Mouse (Mus musculus) heart, embryonic 15.5 days (tissue): ENCODE measurements around the gene Mex3d. TPM values are rescaled to one million over a fixed set of nuclear protein-coding genes. Genes with fewer than 3 reads are reported as not detected.

ENCODE experiments used
- ATAC-seq: fragments of 200-750 bp; cut with Nextera tagmentation; replicated peaks from 2 replicates; pipeline ENCODE4 v1.8.0; 2017; ENCODE audit warnings: low read depth, moderate TSS enrichment; ENCODE audit not compliant: insufficient number of reproducible peaks, insufficient read depth, low FRiP score
- H3K27ac ChIP-seq: fragments of 300-500 bp; sonication (generic); 2 replicates; pipeline ENCODE4 v1.5.1; 2015; ENCODE audit warnings: mild to moderate bottlenecking, inconsistent platforms
- H3K27me3 ChIP-seq: fragments of 300-500 bp; sonication (generic); 2 replicates; pipeline ENCODE4 v1.6.1; 2015; ENCODE audit warnings: inconsistent platforms
- H3K36me3 ChIP-seq: fragments of 300-500 bp; sonication (generic); 2 replicates; pipeline ENCODE4 v1.6.1; 2015; ENCODE audit warnings: mild to moderate bottlenecking, inconsistent platforms
- H3K4me1 ChIP-seq: fragments of 300-500 bp; sonication (generic); replicated peaks from 2 replicates; pipeline ENCODE4 v1.6.1; 2015; ENCODE audit warnings: inconsistent platforms
- H3K4me2 ChIP-seq: fragments of 300-500 bp; sonication (generic); 2 replicates; pipeline ENCODE4 v1.6.1; 2015; ENCODE audit warnings: inconsistent platforms, mild to moderate bottlenecking, moderate library complexity
- H3K4me3 ChIP-seq: fragments of 300-500 bp; sonication (generic); 2 replicates; pipeline ENCODE4 v1.5.1; 2015; ENCODE audit warnings: mild to moderate bottlenecking, inconsistent platforms
- H3K9ac ChIP-seq: fragments of 300-500 bp; sonication (generic); 2 replicates; pipeline ENCODE4 v1.6.1; 2015; ENCODE audit warnings: mild to moderate bottlenecking, inconsistent platforms
- H3K9me3 ChIP-seq: fragments of 300-500 bp; sonication (generic); replicated peaks from 2 replicates; pipeline ENCODE4 v1.6.1; 2016; ENCODE audit warnings: inconsistent platforms
- WGBS: fragments of 180-500 bp; shearing (Covaris S2); methylation state at CpG from one replicate; pipeline ENCODE4 v1.1.7; 2015; ENCODE audit warnings: mixed read lengths; 5-methylcytosine and 5-hydroxymethylcytosine counted together
- microRNA-seq: library from miRNA; unstranded; fragments of <30 nt; microRNA quantifications from one replicate; pipeline ENCODE4, GENCODE M21; 2016
- polyA plus RNA-seq: library from polyadenylated mRNA; unstranded; fragments of >200 nt; fragmentation: Nextera tagmentation; extraction: Ambion mirVana; gene quantifications from 2 replicates; pipeline ENCODE4 v1.2.1, GENCODE M21; 2015

Mex3d gene
- polyA plus RNA-seq, 1 experiment from 2014 or later, result 5.2 TPM

GRCm38 (mm10) chr10:80341026-80341425, 46.4 kb downstream of the Mex3d start:
- Histone ChIP-seq H3K27me3 (peaks cover 62% of the 10 kb centered on the region), H3K9me3 (no peaks in the 10 kb centered on the region), H3K4me3 (no peak overlapping the region), H3K27ac (no peak overlapping the region), H3K4me2 (no peak overlapping the region), H3K36me3 (no peaks in the 10 kb centered on the region), H3K4me1 (peaks cover 43% of the 10 kb centered on the region), H3K9ac (no peak overlapping the region)
- WGBS, result 32% methylated on average over 21 of the region's 21 CpGs
- no peak for ATAC-seq

- Histone ChIP-seq H3K27me3 (peaks cover 59% of the 10 kb centered on the region), H3K9me3 (no peaks in the 10 kb centered on the region), H3K27ac (no peak overlapping the region), H3K4me1 (peaks cover 41% of the 10 kb centered on the region), H3K4me2 (no peak overlapping the region), H3K9ac (no peak overlapping the region), H3K36me3 (no peaks in the 10 kb centered on the region), H3K4me3 (no peak overlapping the region)
- no peak for ATAC-seq
- 20% methylated on average over 19 of the region's 19 CpGs for WGBS
Measured at GRCm38 (mm10) chr10:80339941-80340750, 47.3 kb downstream of the Mex3d start.

DNA sequence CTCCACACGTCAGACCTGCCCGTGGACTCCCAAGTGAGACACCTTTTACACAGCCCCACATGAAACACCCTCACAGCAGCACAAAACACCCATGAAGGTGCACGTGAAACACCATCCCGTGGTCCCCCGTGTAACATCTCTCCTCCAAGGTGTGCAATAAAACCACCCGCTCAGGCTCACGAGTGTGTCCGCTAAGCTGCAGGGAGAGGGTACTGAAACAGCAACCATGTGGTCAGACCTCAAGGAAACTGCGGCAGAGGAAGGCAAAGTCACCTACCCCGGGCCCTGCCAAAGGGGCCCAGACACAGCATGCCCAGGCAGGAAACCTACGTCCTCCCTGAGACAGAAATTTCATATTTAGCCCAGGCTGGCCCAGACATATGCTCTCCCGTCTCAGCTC, 51.2 kb downstream of the Mex3d start:
- Histone ChIP-seq H3K4me2 (no peak overlapping the region), H3K27ac (no peak overlapping the region), H3K36me3 (no peaks in the 10 kb centered on the region), H3K4me3 (no peak overlapping the region), H3K4me1 (0 out of 2 replicates have a peak, but pooled peaks cover 5% of the 10 kb centered on the region), H3K9me3 (no peaks in the 10 kb centered on the region), H3K9ac (no peak overlapping the region), H3K27me3 (peaks cover 48% of the 10 kb centered on the region)
- no peak for ATAC-seq
- WGBS, result 81% methylated on average over 12 of the region's 12 CpGs

DNA sequence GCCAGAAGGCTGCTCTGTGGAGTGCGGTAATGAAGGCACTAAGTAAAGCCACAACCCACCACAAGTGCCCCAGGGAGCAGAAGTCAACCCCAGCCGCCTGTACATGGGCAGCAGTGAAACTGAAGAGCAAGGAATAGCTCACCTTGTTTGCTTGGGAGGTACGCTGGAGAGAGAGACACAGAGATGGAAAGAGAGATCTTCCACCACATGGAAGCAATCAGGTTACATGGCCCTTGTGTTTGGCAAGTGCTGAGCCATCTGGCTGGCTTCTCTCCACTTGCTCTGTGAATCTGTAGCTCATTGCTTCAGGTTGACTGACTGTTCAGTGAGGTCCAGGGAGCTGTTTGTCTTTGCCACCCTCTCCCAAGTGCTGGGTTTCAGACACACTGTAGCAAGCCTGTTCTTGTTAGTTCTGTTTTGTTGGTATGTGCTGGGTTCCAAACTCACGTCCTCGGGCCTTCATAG, 54.9 kb downstream of the Mex3d start:
- 82% methylated on average over 5 of the region's 5 CpGs for WGBS
- H3K4me3 ChIP-seq, result no peak overlapping the region

GRCm38 (mm10) chr10:80331636-80332524, 55.6 kb downstream of the Mex3d start:
- H3K4me3 ChIP-seq, result no peak overlapping the region
- H3K4me1 ChIP-seq, result peaks cover 21% of the 10 kb centered on the region
- no peak overlapping the region for H3K27ac ChIP-seq
- peaks cover 46% of the 10 kb centered on the region for H3K27me3 ChIP-seq
- no peaks in the 10 kb centered on the region for H3K9me3 ChIP-seq
- no peaks in the 10 kb centered on the region for H3K36me3 ChIP-seq
- WGBS, result 55% methylated on average over 10 of the region's 10 CpGs
- H3K4me2 ChIP-seq, result no peak overlapping the region
- no peak for ATAC-seq
- H3K9ac ChIP-seq, result no peak overlapping the region

More for the DNA sequence above, 54.9 kb downstream of the Mex3d start:
- ATAC-seq, result no peak
- no peak overlapping the region for H3K9ac ChIP-seq
- H3K4me1 ChIP-seq, result peaks cover 21% of the 10 kb centered on the region
- no peaks in the 10 kb centered on the region for H3K36me3 ChIP-seq
- H3K27me3 ChIP-seq, result peaks cover 45% of the 10 kb centered on the region
- H3K27ac ChIP-seq, result no peak overlapping the region
- H3K4me2 ChIP-seq, result no peak overlapping the region
- H3K9me3 ChIP-seq, result no peaks in the 10 kb centered on the region

DNA sequence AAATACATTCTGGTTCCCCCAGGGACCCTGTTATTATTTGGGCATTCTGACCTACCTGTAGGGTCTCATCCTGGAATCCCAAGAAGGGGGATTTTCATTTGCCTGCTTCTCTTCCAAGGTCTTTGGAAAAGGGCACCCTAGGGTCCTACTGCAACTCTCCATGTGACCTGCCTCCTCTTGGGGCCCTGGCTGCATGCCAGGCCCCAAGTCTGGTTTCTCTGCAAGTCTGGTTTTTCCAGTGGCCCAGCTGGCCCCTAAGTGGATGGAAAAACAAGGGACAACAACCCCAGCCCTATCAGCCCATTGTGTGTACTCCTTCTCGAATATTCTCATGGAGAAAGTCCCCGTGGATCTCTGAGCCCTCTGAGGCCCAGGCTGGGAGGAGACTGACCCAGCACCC, 56.6 kb downstream of the Mex3d start:
- Histone ChIP-seq H3K4me3 (peak overlapping the region; percentile 55; the same call in 1 of the 2 replicates), H3K27me3 (peaks cover 50% of the 10 kb centered on the region), H3K9me3 (no peaks in the 10 kb centered on the region), H3K9ac (peak overlapping the region; percentile 50; the same call in 1 of the 2 replicates), H3K36me3 (no peaks in the 10 kb centered on the region), H3K4me1 (peaks cover 21% of the 10 kb centered on the region), H3K4me2 (peak overlapping the region; percentile 95), H3K27ac (no peak overlapping the region)
- ATAC-seq, result no peak
- 51% methylated on average over 2 of the region's 2 CpGs for WGBS

Small RNA genes within 50 kb of the gene (microRNA-seq; reads per million reads assigned to microRNA genes)
- gene Gm22721, result not detected

Other genes starting within 250 kb of the Mex3d start
- 861 and 962 TPM in 2 replicates for gene Atp5d, start 249.0 kb downstream of the Mex3d start, polyA plus RNA-seq
- gene Cbarp, start 246.8 kb downstream of the Mex3d start, polyA plus RNA-seq, result 1.7 and 2.9 TPM in 2 replicates
- gene Midn, start 239.4 kb downstream of the Mex3d start, polyA plus RNA-seq, result 11.6 and 16.8 TPM in 2 replicates
- 86.7 and 90.2 TPM in 2 replicates for gene Cirbp, start 221.7 kb downstream of the Mex3d start, polyA plus RNA-seq
- gene 1600002K03Rik, start 214.7 kb downstream of the Mex3d start, polyA plus RNA-seq, result 7.7 and 9.1 TPM in 2 replicates
- 8.6 and 9.7 TPM in 2 replicates for gene Efna2, start 208.2 kb downstream of the Mex3d start, polyA plus RNA-seq
- gene Mum1, start 161.2 kb downstream of the Mex3d start, polyA plus RNA-seq, result 32.7 and 40.5 TPM in 2 replicates
- gene Ndufs7, start 138.5 kb downstream of the Mex3d start, polyA plus RNA-seq, result 553 and 586 TPM in 2 replicates
- gene Gamt, start 126.6 kb downstream of the Mex3d start, polyA plus RNA-seq, result 47.7 and 52.9 TPM in 2 replicates
- gene Dazap1, start 126.2 kb downstream of the Mex3d start, polyA plus RNA-seq, result 31.5 and 40.0 TPM in 2 replicates
- 525 and 544 TPM in 2 replicates for gene Rps15, start 95.2 kb downstream of the Mex3d start, polyA plus RNA-seq
- 0.96 and 2.1 TPM in 2 replicates for gene Apc2, start 91.7 kb downstream of the Mex3d start, polyA plus RNA-seq
- gene 2310011J03Rik, start 67.1 kb downstream of the Mex3d start, polyA plus RNA-seq, result 32.4 and 36.8 TPM in 2 replicates
- gene Pcsk4, start 58.2 kb downstream of the Mex3d start, polyA plus RNA-seq, result 1.3 and 1.5 TPM in 2 replicates
- gene Reep6, start 57.7 kb downstream of the Mex3d start, polyA plus RNA-seq, result 1.6 and 3.4 TPM in 2 replicates
- gene Adamtsl5, start 39.2 kb downstream of the Mex3d start, polyA plus RNA-seq, result 10.9 and 12.7 TPM in 2 replicates
- 0.06 and 0.09 TPM in 2 replicates for gene Plk5, start 31.2 kb downstream of the Mex3d start, polyA plus RNA-seq
- gene Mbd3, start 11.9 kb upstream of the Mex3d start, polyA plus RNA-seq, result 122 and 177 TPM in 2 replicates
- 1,499 and 1,535 TPM in 2 replicates for gene Uqcr11, start 19.2 kb upstream of the Mex3d start, polyA plus RNA-seq
- gene Tcf3, start 46.0 kb upstream of the Mex3d start, polyA plus RNA-seq, result 41.3 and 67.2 TPM in 2 replicates
- not detected in 2 replicates for gene Onecut3, start 107.2 kb upstream of the Mex3d start, polyA plus RNA-seq
- gene Atp8b3, start 151.5 kb upstream of the Mex3d start, polyA plus RNA-seq, result 0.05 and 0.06 TPM in 2 replicates
- gene Rexo1, start 173.9 kb upstream of the Mex3d start, polyA plus RNA-seq, result 13.6 and 20.2 TPM in 2 replicates
- 4.7 and 6.4 TPM in 2 replicates for gene Klf16, start 189.7 kb upstream of the Mex3d start, polyA plus RNA-seq
- 84.2 and 110 TPM in 2 replicates for gene Abhd17a, start 202.7 kb upstream of the Mex3d start, polyA plus RNA-seq
- 55.9 and 71.6 TPM in 2 replicates for gene Scamp4, start 215.2 kb upstream of the Mex3d start, polyA plus RNA-seq
- gene Adat3, start 215.2 kb upstream of the Mex3d start, polyA plus RNA-seq, result 3.0 and 3.9 TPM in 2 replicates
- 1.2 and 2.7 TPM in 2 replicates for gene Gm49322, start 218.4 kb upstream of the Mex3d start, polyA plus RNA-seq
- 78.2 and 112 TPM in 2 replicates for gene Csnk1g2, start 235.2 kb upstream of the Mex3d start, polyA plus RNA-seq